Mouse (Mus musculus): Measurements from ENCODE around the gene Gemin7. TPM values are rescaled to one million over a fixed set of nuclear protein-coding genes. Genes with fewer than 3 reads are reported as not detected.

The Gemin7 gene
- polyA plus RNA-seq, 1 experiment: 100 TPM

- DNase-seq (ENCODE audit: low read depth): no peak
Observed at GRCm38 (mm10) chr7:19577877-19578414, 551 bp upstream of the Gemin7 start.

DNA sequence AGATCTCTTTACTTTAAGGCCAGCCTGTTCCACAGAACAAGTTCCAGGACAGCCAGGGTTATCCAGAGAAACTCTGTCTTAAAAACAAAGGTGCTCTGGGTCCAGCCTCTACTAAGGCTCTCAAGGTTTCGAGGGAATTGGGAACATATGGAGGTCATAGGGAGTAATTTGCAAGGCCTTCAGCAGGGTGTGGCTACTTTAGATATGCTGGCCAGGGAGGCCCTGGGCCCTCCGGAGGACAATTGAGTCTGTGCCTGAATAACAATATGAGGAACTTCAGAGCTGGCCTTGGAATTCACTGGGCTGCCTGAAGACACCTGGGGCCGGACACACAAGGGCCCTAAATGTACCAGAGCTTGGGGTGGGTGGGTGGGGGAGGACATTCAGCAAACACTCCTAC is 1.8 kb downstream of the Gemin7 start:
- DNase-seq (ENCODE audit: low read depth): no peak

DNA sequence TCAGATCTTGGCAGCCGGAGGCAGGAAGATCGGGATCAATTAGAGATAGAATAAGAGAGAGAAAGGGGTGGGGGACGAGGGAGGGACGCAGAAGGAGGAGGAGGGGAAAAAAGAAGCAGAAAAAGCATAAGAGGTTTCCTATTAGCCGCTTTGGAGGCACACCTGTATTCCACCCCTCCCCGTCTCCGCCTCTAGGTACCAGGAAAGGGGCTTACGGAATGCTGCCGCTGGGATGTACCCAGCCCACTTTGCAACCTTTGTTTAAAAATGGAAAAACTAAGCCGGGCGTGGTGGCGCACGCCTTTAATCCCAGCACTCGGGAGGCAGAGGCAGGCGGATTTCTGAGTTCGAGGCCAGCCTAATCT is 3.6 kb downstream of the Gemin7 start:
- no peak for DNase-seq (ENCODE audit: low read depth)

GRCm38 (mm10) chr7:19572926-19573775 is 4.2 kb downstream of the Gemin7 start:
- no peak for DNase-seq (ENCODE audit: low read depth)

DNA sequence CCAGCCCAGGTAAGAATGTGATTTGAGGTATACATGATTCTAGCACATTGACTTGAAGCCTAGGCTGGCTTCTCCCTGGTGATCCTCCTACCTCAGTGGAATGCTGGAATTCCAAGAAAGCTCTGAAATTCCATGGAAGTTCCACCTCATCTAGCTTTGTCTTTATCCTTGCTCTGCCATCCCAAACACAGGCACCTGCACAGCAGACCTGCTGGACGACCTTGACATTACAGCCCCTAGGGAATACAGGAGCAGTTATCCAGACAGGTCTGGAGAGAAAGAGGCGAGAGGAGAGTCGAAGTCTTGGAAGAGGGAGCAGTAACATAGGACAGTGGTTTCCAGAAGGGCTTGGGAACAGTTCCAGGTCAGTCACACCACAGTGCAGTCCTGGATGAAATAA is 7.7 kb downstream of the Gemin7 start:
- no peak for DNase-seq (ENCODE audit: low read depth)

DNA sequence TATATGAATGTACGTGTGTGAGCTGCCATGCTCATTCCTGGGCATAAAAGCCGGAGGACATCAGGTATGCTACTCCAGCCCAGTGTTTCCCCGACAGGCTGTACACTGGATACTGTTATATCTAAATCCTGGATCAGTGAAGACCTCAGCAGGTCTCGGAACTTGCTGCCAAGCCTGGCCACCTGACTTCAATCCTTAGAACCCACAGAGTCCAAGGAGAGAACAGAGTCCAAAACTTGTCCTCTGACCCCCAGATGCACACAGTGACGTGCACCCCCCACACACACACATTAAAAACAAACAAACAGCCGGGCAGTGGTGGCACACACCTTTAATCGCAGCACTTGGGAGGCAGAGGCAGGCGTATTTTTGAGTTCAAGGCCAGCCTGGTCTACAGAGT is 10.0 kb downstream of the Gemin7 start:
- DNase-seq (ENCODE audit: low read depth): no peak

DNA sequence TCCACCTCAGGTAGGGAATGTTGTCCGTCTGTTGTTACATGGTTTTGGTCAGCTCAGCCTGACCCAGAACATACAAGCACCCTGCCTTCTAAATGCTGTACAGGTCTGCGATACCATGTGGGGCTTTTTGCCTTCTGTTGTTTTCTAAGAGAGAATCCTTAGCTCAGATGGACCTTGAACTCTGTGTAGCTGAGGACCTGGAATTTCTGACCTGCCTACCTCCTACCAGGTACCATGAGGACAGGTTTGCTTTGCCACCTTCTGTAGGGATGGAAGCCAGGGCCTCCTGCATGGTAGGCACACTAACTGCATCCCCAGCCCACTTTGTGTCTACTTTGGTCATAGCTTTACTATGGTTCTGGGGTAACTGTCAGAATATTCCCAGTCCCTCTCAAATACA is 11.6 kb downstream of the Gemin7 start:
- no peak for DNase-seq (ENCODE audit: low read depth)

DNA sequence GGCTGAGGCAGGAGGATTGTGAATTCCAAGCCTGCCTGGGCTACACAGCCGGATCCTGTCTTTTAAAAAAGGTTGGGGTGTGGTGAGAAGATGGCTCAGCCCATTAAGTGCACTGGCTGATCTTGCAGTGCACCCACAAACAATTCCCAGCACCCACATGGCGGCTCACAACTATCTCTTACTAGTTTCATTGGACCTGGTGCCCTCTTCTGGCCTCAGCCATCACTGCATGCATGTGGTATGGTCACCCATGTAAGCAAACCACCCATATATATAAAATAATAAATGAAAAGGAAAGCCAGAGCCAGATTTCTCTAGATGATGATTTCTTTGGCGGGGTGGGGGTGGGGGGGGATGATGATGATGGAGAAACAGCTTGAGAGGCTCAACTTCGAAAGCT is 12.9 kb downstream of the Gemin7 start:
- no peak for DNase-seq (ENCODE audit: low read depth)

- no peak for DNase-seq (ENCODE audit: low read depth)
Observed at GRCm38 (mm10) chr7:19563884-19564283, 13.5 kb downstream of the Gemin7 start.

- no peak for DNase-seq (ENCODE audit: low read depth)
Observed at GRCm38 (mm10) chr7:19562643-19563410, 14.6 kb downstream of the Gemin7 start, which contains the start of gene Ppp1r37. Gene Ppp1r37 (minus strand): TSS chr7:19563076.

- no peak for DNase-seq (ENCODE audit: low read depth)
Observed at GRCm38 (mm10) chr7:19561765-19562642, 15.4 kb downstream of the Gemin7 start.

DNA sequence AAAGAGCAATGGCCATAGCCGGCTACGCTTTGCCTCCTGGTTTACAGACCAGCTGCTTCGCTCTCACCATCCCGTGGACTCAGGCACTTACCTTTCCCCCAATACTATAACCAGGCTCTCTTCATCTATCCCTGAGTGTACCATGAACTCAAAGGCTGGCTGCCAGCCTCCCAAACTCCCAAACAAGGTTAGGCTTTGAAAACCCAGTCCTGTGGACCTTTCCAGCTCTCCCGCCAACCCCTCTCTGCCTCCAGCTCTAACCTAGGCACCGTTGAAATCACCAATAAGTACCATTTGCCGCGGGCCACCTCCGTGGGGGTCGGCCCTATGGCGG is 16.0 kb downstream of the Gemin7 start:
- no peak for DNase-seq (ENCODE audit: low read depth)

- DNase-seq (ENCODE audit: low read depth): no peak
Observed at GRCm38 (mm10) chr7:19560491-19561260, 16.7 kb downstream of the Gemin7 start.

GRCm38 (mm10) chr7:19558965-19559364 is 18.4 kb downstream of the Gemin7 start:
- no peak for DNase-seq (ENCODE audit: low read depth)

- DNase-seq (ENCODE audit: low read depth): no peak
Observed at GRCm38 (mm10) chr7:19557982-19558900, 19.2 kb downstream of the Gemin7 start.

- no peak for DNase-seq (ENCODE audit: low read depth)
Observed at GRCm38 (mm10) chr7:19557086-19557485, 20.3 kb downstream of the Gemin7 start.

DNA sequence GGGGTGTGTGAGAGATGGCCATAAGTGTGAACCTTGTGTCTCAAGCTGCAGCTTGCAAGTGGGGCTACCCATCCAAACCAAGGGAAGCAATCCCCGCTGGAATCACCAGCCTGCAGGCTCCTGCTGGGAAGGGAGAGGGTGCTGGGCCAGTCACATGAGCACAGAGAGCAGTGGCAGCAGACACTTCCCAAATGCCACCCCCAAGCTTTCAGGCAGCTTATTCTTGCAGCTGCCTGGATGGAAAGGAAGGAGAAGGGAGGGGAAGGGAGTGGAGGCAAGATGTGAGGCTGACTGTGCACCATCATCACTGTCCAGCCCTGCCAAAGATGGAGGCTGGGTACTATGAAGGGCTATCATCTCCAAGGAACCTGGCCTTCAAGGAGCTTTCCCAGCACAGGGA is 23.2 kb downstream of the Gemin7 start:
- no peak for DNase-seq (ENCODE audit: low read depth)

GRCm38 (mm10) chr7:19552443-19552842 is 25.0 kb downstream of the Gemin7 start:
- no peak for DNase-seq (ENCODE audit: low read depth)

GRCm38 (mm10) chr7:19551634-19552033 is 25.8 kb downstream of the Gemin7 start:
- peak; percentile 52 for DNase-seq (ENCODE audit: low read depth)

GRCm38 (mm10) chr7:19549394-19549793 is 28.0 kb downstream of the Gemin7 start:
- DNase-seq (ENCODE audit: low read depth): no peak

Data from gonadal fat pad, adult 2 months (tissue).